Mouse (Mus musculus) hindbrain, embryonic 12.5 days (tissue): Measurements from ENCODE around the gene Zfp91. TPM values are rescaled to one million over a fixed set of nuclear protein-coding genes. Genes with fewer than 3 reads are reported as not detected.
"Not testable (repeated sequence)": the region's sequence is repeated elsewhere in the genome, so short reads cannot be mapped to it uniquely, and the experiment has no call there.

Experiments used
- ATAC-seq: fragments of 200-750 bp; cut with Nextera tagmentation; 2 replicates; pipeline ENCODE4 v1.8.0; 2017; ENCODE audit warnings: moderate TSS enrichment; ENCODE audit not compliant: low FRiP score
- H3K27ac ChIP-seq: fragments of 300-500 bp; sonication (generic); 2 replicates; pipeline ENCODE4 v1.5.1; 2016; ENCODE audit warnings: mild to moderate bottlenecking
- H3K27me3 ChIP-seq: fragments of 300-500 bp; sonication (generic); 2 replicates; pipeline ENCODE4 v1.6.1; 2016; ENCODE audit warnings: mild to moderate bottlenecking
- H3K36me3 ChIP-seq: fragments of 300-500 bp; sonication (generic); 2 replicates; pipeline ENCODE4 v1.6.1; 2016; ENCODE audit warnings: mild to moderate bottlenecking
- H3K4me1 ChIP-seq: fragments of 300-500 bp; sonication (generic); 2 replicates; pipeline ENCODE4 v1.6.1; 2016
- H3K4me2 ChIP-seq: fragments of 300-500 bp; sonication (generic); replicated peaks from 2 replicates; pipeline ENCODE4 v1.6.1; 2016; ENCODE audit warnings: mild to moderate bottlenecking
- H3K4me3 ChIP-seq: fragments of 300-500 bp; sonication (generic); 2 replicates; pipeline ENCODE4 v1.5.1; 2016; ENCODE audit warnings: mild to moderate bottlenecking
- H3K9ac ChIP-seq: fragments of 300-500 bp; sonication (generic); 2 replicates; pipeline ENCODE4 v1.6.1; 2016; ENCODE audit warnings: mild to moderate bottlenecking, moderate library complexity
- H3K9me3 ChIP-seq: fragments of 300-500 bp; sonication (generic); replicated peaks from 2 replicates; pipeline ENCODE4 v1.6.1; 2016; ENCODE audit warnings: mild to moderate bottlenecking
- WGBS: fragments of 180-500 bp; shearing (Covaris S2); methylation state at CpG from one replicate; pipeline ENCODE4 v1.1.7; 2016; 5-methylcytosine and 5-hydroxymethylcytosine counted together
- polyA plus RNA-seq: library from polyadenylated mRNA; unstranded; fragments of >200 nt; fragmentation: Nextera tagmentation; extraction: Ambion mirVana; gene quantifications from 2 replicates; pipeline ENCODE4 v1.2.1, GENCODE M21; 2016

Zfp91 gene
- polyA plus RNA-seq, 1 experiment from 2014 or later: 20.9 TPM

GRCm38 (mm10) chr19:12721596-12721995 lies 74.3 kb downstream of the Zfp91 start:
- 87% methylated on average over 7 of the region's 7 CpGs for WGBS

GRCm38 (mm10) chr19:12720919-12721318 lies 75.0 kb downstream of the Zfp91 start:
- H3K4me1 ChIP-seq, H3K9ac ChIP-seq, ATAC-seq, H3K4me3 ChIP-seq, H3K9me3 ChIP-seq, H3K36me3 ChIP-seq, H3K27me3 ChIP-seq, H3K4me2 ChIP-seq, H3K27ac ChIP-seq: not testable (repeated sequence)
- 87% methylated on average over 5 of the region's 5 CpGs for WGBS

More at GRCm38 (mm10) chr19:12721596-12721995, 74.3 kb downstream of the Zfp91 start:
- H3K4me2 ChIP-seq, H3K9ac ChIP-seq, H3K36me3 ChIP-seq, H3K4me1 ChIP-seq, H3K4me3 ChIP-seq, H3K27me3 ChIP-seq, H3K9me3 ChIP-seq, H3K27ac ChIP-seq, ATAC-seq: not testable (repeated sequence)

- no peak overlapping the region for H3K4me2 ChIP-seq
- ATAC-seq: no peak
- WGBS: 70% methylated on average over 2 of the region's 2 CpGs
- H3K27ac ChIP-seq: no peak overlapping the region
- H3K27me3 ChIP-seq: no peaks in the 10 kb centered on the region
- no peaks in the 10 kb centered on the region for H3K9me3 ChIP-seq
- H3K4me1 ChIP-seq: no peaks in the 10 kb centered on the region
- no peaks in the 10 kb centered on the region for H3K36me3 ChIP-seq
- no peak overlapping the region for H3K4me3 ChIP-seq
- no peak overlapping the region for H3K9ac ChIP-seq
These were observed 75.5 kb downstream of the Zfp91 start for GRCm38 (mm10) chr19:12720463-12720862.

- no peaks in the 10 kb centered on the region for H3K36me3 ChIP-seq
- no peak overlapping the region for H3K4me3 ChIP-seq
- H3K4me1 ChIP-seq: no peaks in the 10 kb centered on the region
- no peaks in the 10 kb centered on the region for H3K9me3 ChIP-seq
- WGBS: 82% methylated on average over 6 of the region's 6 CpGs
- H3K27me3 ChIP-seq: no peaks in the 10 kb centered on the region
- H3K27ac ChIP-seq: no peak overlapping the region
- no peak overlapping the region for H3K9ac ChIP-seq
- ATAC-seq: no peak
- H3K4me2 ChIP-seq: no peak overlapping the region
These were observed 76.7 kb downstream of the Zfp91 start for GRCm38 (mm10) chr19:12719189-12719588.

Other genes starting within 250 kb of the Zfp91 start
- not detected in 2 replicates for gene Gm4952, start 196.2 kb downstream of the Zfp91 start, polyA plus RNA-seq
- not detected in 2 replicates for gene Glyat, start 162.8 kb downstream of the Zfp91 start, polyA plus RNA-seq
- not detected in 2 replicates for gene Olfr1442, start 125.7 kb downstream of the Zfp91 start, polyA plus RNA-seq
- gene Olfr1443, start 118.0 kb downstream of the Zfp91 start, polyA plus RNA-seq: not detected in 2 replicates
- gene Keg1, start 100.3 kb downstream of the Zfp91 start, polyA plus RNA-seq: not detected in 2 replicates
- gene Cntf, start 30.5 kb downstream of the Zfp91 start, polyA plus RNA-seq: 1.5 and 1.6 TPM in 2 replicates
- gene Lpxn, start 67 bp upstream of the Zfp91 start, polyA plus RNA-seq: 0.53 and 0.66 TPM in 2 replicates
- gene Gm5244, start 50.6 kb upstream of the Zfp91 start, polyA plus RNA-seq: not detected in 2 replicates
- not detected in 2 replicates for gene Olfr1444, start 61.2 kb upstream of the Zfp91 start, polyA plus RNA-seq
- gene Olfr1445, start 87.7 kb upstream of the Zfp91 start, polyA plus RNA-seq: not detected in 2 replicates
- gene Olfr1446, start 97.4 kb upstream of the Zfp91 start, polyA plus RNA-seq: not detected in 2 replicates
- not detected in 2 replicates for gene Olfr1447, start 107.6 kb upstream of the Zfp91 start, polyA plus RNA-seq
- not detected in 2 replicates for gene Olfr1448, start 128.3 kb upstream of the Zfp91 start, polyA plus RNA-seq
- not detected in 2 replicates for gene Olfr1449, start 134.7 kb upstream of the Zfp91 start, polyA plus RNA-seq
- gene Olfr1450, start 154.1 kb upstream of the Zfp91 start, polyA plus RNA-seq: not detected in 2 replicates
- not detected in 2 replicates for gene Olfr1451, start 198.9 kb upstream of the Zfp91 start, polyA plus RNA-seq
- gene Olfr1453, start 232.2 kb upstream of the Zfp91 start, polyA plus RNA-seq: not detected in 2 replicates